Mouse (Mus musculus) macrophage (primary cell): ENCODE results near the gene Ppp1r2. TPM values are rescaled to one million over a fixed set of nuclear protein-coding genes. Genes with fewer than 3 reads are reported as not detected.

ENCODE experiments used
- H3K27ac ChIP-seq: fragments of 350-480 bp; formaldehyde crosslinking; 2 replicates; pipeline ENCODE4 v1.9.0; 2021
- H3K36me3 ChIP-seq: fragments of 350-480 bp; formaldehyde crosslinking; 2 replicates; pipeline ENCODE4 v1.9.0; 2021; ENCODE audit errors: inconsistent target
- H3K4me3 ChIP-seq: fragments of 350-480 bp; formaldehyde crosslinking; 2 replicates; pipeline ENCODE4 v1.9.0; 2021; ENCODE audit errors: inconsistent target
- H3K79me2 ChIP-seq: fragments of 350-480 bp; formaldehyde crosslinking; 2 replicates; pipeline ENCODE4 v1.9.0; 2021; ENCODE audit errors: inconsistent target
- WGBS: methylation state at CpG from one replicate; pipeline ENCODE4 v1.1.7; 2026; ENCODE audit warnings: inconsistent platforms; ENCODE audit not compliant: missing documents; 5-methylcytosine and 5-hydroxymethylcytosine counted together
- polyA plus RNA-seq: library from polyadenylated mRNA; stranded (reverse); fragments of 250-400 nt; gene quantifications from 3 replicates; pipeline ENCODE4 v1.2.4, GENCODE M21; 2018; ENCODE audit warnings: inconsistent platforms

Ppp1r2 gene
- polyA plus RNA-seq, 1 experiment from 2014 or later = 54.3 TPM

DNA sequence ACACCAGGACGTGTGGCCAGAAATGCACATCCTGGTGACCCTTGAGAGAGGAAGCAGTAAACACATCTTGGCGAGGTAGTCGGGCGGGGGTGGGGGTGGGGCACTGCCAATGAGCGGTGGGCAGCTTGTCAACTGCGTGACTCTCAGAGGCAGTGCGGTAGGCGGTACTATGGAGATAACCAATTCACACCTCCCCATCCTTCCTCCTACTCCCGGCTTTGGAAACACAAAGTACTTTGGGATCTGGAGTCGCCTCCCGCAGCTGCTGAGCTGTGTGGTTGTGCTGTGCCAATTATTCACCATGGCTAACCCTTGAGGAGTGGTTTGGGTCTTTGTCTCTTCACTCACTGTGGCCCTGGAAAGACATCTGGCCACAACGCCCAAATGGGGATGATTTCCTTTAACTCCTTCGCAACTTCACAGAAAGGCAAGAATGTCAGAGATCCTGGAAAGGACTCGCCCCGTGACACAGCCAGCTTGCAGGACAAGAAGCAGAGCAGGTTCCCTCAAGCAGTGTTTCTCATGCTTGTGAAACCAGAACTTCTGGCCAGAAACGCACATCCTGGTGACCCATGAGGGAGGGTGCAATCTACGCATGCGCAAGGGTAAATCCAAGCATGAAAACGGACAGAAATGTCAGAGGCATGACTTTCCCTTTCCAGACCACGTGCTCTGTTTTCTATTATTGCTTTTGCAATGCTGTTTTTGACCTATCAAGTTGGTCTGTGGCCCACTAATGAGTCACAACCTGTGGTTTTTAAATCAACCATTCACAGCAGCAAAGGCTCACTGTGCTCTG is 41.3 kb downstream of the Ppp1r2 start:
- H3K36me3 ChIP-seq = no peaks in the 10 kb centered on the region
- H3K79me2 ChIP-seq = no peaks in the 10 kb centered on the region
- H3K27ac ChIP-seq = peak overlapping the region; percentile 84
- peak overlapping the region; percentile 19 for H3K4me3 ChIP-seq
- WGBS = 0% methylated on average over 19 of the region's 20 CpGs

DNA sequence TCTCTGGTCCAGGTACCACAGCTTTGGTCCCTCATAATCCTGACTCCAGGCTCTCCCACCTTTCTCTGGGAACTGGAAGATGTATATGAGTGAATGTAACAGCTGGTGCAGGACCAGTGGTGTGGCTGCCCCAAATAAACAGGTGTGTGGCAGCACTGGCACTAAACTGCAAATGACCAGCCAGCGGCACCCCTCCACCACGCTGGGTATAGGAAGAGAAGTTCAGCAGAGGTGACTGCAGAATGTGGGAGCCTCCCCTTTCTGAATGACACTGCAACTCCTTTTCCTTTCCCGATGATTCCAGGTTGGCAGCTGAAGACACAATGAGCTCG is 41.9 kb downstream of the Ppp1r2 start:
- Histone ChIP-seq H3K27ac (peak overlapping the region; percentile 84), H3K79me2 (no peaks in the 10 kb centered on the region), H3K36me3 (no peaks in the 10 kb centered on the region), H3K4me3 (peak overlapping the region; percentile 19)
- 9% methylated on average over 4 of the region's 4 CpGs for whole genome bisulfite sequencing

DNA sequence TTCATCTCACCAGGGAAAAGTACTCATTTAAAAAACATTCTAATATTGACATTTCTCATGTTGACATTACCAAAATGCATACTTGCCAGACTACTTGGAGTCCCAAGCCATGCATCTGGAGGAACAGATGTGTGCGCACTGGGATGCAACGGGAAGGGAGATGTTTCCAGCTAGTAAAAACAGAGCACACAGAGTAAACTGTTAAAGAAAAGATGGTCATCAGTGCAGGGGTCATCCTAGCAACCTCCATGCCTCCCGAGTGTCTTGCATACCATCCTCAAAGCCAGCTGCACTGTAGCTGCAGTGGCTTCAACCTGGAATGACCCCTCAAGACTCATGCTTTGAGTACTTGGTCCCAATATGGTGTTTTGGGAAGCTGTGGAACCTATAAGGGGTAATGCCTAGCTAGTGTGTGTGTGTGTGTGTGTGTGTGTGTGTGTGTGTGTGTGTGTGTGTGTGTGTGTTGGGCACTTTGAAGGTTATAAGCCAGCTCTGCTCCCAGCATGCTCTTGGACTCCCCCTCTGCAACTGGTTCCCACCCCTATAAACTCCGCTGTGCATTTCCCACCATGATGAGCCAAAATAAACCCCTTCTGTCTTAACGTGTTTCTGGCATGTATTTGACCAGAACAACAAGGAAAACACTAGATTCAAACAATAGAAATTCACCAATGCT is 42.4 kb downstream of the Ppp1r2 start:
- 81% methylated on average over 5 of the region's 5 CpGs for WGBS
- no peaks in the 10 kb centered on the region for H3K36me3 ChIP-seq
- no peak overlapping the region for H3K4me3 ChIP-seq
- H3K27ac ChIP-seq = no peak overlapping the region
- H3K79me2 ChIP-seq = no peaks in the 10 kb centered on the region

DNA sequence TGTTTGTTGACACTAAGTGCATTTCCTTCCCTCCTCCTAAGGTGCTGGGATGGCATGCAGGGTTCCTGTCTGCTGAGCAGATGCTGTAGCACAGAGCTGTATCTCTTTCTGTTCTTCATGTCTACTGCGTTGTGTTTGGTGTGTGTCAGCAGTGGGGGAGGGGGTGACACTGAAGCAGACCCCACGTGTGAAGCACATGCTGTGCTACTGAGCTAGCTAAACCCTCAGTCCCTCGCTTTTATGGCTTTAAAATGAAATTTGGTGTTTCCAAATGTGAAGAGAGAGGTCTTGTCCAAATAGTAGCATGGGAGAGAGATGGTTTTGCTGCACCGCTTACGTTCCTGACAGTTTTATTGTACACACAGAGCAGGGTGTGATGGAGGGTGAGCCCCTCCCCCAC is 43.5 kb downstream of the Ppp1r2 start:
- H3K4me3 ChIP-seq = no peak overlapping the region
- no peaks in the 10 kb centered on the region for H3K36me3 ChIP-seq
- no peak overlapping the region for H3K27ac ChIP-seq
- no peaks in the 10 kb centered on the region for H3K79me2 ChIP-seq
- 97% methylated on average over 3 of the region's 5 CpGs for WGBS

DNA sequence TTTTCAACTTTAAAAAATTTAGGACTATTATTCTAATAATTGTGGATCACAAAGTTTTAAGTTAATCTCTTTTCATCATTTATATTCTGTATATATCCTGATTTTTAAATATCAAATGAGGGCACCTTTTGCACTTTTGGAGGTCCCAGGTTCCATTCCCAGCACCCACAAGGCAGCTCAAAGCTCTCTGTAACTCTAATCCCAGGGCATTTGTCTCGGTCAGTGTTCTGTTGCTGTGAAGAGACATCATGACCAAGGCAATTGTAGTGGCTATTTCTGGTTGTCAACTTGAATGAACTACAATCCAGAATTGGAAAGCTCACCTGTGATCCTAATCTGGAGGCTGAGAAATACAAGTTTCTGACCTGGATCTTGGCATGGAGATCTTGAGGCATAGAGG is 47.3 kb downstream of the Ppp1r2 start:
- H3K27ac ChIP-seq = no peak overlapping the region
- WGBS = 93% methylated on average over 1 of the region's 1 CpGs
- H3K4me3 ChIP-seq = no peak overlapping the region
- no peaks in the 10 kb centered on the region for H3K36me3 ChIP-seq
- no peaks in the 10 kb centered on the region for H3K79me2 ChIP-seq

DNA sequence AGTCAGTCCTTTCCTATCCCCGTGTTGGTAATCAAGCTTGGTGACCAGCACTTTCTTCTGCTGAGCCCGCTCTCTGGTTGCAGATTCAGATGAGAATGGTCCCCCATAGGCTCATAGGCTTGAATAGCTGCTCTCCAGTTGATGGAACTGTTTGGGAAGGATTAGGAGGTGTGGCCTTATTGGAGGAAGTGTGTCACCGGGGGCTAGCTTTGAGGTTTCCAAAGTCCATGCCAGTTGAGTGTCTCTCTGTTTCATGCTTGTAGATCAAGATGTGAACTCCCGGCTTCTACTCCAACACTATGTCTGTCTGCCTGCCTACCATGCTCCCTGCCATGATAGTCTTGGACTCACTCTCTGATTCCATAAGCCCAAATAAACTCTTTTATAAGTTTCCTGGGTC is 59.8 kb downstream of the Ppp1r2 start:
- Histone ChIP-seq H3K36me3 (no peaks in the 10 kb centered on the region), H3K4me3 (no peak overlapping the region), H3K79me2 (no peaks in the 10 kb centered on the region), H3K27ac (no peak overlapping the region)
- 90% methylated on average over 4 of the region's 4 CpGs for WGBS

DNA sequence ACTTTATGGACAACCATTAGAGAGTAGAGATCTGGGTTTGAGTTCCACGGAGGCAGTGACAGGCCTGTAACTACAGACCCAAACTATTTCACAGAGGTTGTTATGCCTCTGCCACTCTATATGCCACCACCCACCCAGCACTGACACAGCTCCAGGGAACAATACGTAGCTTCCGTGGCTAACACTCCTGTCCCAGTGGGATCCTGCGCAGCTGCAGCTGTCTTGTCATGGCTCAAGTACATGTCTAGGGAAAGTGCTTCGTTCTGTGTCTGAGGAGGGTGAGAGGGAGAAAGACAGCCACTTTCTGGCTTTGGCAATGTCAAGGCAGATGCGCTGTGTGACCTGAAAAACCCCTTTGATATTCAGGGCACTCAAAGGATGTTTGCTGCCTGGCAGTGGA is 61.6 kb downstream of the Ppp1r2 start:
- H3K4me3 ChIP-seq = no peak overlapping the region
- H3K27ac ChIP-seq = no peak overlapping the region
- H3K79me2 ChIP-seq = no peaks in the 10 kb centered on the region
- WGBS = 95% methylated on average over 6 of the region's 6 CpGs
- no peaks in the 10 kb centered on the region for H3K36me3 ChIP-seq

DNA sequence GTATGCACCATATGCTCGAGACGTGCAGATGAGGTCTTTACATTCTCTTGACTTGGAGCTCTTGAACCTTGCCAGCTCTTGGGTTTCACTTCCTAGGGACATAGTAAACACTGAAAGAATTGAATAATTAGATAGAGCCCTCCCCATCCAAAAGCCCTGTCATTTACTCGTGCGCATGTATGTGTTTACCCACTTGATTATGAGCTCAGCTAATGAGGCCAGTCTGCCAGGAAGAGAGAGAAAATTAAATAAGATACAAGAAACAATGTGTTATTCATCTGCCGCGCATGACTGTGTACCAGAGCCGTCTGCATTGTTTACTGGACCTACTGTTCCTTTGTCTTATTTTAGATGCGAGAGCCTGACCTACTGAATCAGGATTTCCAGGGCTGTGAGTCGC is 63.6 kb downstream of the Ppp1r2 start:
- Histone ChIP-seq H3K79me2 (no peaks in the 10 kb centered on the region), H3K36me3 (no peaks in the 10 kb centered on the region), H3K4me3 (no peak overlapping the region), H3K27ac (no peak overlapping the region)
- 91% methylated on average over 9 of the region's 9 CpGs for WGBS

DNA sequence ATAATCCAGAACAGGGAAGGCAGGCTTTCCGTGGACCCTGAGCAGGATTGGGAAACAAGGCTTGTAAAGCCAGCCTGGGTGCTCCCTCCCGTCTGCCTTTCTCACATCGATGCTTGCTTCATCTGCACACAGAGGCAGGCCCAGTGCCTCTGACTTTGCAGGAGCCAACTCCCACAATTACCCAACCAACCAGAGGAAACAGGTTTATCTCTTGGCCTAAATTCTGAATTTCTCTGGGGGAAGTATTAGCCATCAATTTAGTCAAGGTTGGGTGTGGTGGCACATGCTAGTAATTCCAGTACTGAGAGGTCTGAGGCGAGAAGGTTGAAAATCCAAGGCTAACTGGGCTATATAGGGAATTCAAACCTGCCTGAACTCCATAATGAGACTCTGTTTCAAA is 64.6 kb downstream of the Ppp1r2 start:
- Histone ChIP-seq H3K4me3 (no peak overlapping the region), H3K27ac (no peak overlapping the region), H3K36me3 (no peaks in the 10 kb centered on the region), H3K79me2 (no peaks in the 10 kb centered on the region)
- WGBS = 25% methylated on average over 4 of the region's 4 CpGs

DNA sequence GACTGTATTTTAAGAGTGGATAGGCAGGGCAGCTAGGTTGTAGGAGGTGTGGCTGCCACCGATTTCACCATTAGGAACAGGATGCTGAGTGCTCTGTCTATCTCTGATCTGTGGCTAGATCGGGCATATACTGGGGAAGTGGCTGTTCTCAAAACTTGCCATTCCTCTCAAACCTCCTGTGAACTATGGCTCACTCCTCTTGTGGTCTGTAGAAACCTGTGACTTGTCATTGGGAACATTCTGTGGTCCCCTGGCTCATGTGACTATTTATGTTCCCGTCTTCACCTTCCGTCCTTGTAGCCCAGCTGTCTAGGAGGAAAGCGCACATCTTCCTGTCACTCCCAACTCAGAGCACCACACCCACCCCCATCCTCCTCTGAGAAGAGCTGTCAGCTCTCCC is 65.2 kb downstream of the Ppp1r2 start:
- Histone ChIP-seq H3K27ac (no peak overlapping the region), H3K36me3 (no peaks in the 10 kb centered on the region), H3K4me3 (no peak overlapping the region), H3K79me2 (no peaks in the 10 kb centered on the region)
- 2% methylated on average over 5 of the region's 5 CpGs for WGBS

DNA sequence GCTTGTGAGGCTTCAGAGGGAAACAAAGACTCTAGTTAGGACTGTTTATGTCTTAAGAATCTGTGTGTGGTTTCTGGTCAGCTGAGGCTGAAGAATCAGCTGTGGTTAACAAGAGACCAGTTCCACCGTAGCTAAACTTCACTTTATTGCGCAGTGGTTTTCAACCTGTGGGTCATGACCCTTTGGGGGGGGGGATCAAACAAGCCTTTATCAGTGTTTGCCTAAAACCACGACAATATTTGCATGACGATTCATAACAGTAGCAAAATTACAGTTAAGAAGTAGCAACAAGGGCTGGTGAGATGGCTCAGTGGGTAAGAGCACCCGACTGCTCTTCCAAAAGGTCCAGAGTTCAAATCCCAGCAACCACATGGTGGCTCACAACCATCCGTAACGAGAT is 69.4 kb downstream of the Ppp1r2 start:
- Histone ChIP-seq H3K79me2 (peaks cover 1% of the 10 kb centered on the region; the same call in 1 of the 2 replicates), H3K4me3 (no peak overlapping the region), H3K36me3 (no peaks in the 10 kb centered on the region), H3K27ac (no peak overlapping the region)
- WGBS = 40% methylated on average over 4 of the region's 7 CpGs

DNA sequence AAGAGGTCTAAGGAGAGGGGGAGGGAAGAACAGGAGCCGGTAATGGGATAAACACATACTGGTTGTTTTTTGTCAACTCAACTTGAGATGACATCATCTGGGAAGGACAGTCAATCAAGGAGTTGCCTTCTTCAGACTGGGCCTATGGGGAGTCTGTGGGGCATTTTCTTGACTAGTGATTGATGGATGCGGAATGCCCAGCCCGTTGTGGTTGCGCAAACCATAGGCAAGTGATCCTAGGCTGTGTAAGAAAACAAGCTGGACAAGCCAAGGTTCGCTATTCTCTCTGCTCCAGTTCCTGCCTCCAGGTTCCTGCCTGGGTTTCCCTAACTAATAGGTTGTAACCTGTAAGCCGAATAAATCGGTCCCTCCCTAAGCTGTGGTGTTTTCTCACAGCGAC is 69.9 kb downstream of the Ppp1r2 start:
- no peak overlapping the region for H3K27ac ChIP-seq
- peaks cover 5% of the 10 kb centered on the region for H3K79me2 ChIP-seq
- H3K4me3 ChIP-seq = no peak overlapping the region
- no peaks in the 10 kb centered on the region for H3K36me3 ChIP-seq
- WGBS = 85% methylated on average over 6 of the region's 8 CpGs

DNA sequence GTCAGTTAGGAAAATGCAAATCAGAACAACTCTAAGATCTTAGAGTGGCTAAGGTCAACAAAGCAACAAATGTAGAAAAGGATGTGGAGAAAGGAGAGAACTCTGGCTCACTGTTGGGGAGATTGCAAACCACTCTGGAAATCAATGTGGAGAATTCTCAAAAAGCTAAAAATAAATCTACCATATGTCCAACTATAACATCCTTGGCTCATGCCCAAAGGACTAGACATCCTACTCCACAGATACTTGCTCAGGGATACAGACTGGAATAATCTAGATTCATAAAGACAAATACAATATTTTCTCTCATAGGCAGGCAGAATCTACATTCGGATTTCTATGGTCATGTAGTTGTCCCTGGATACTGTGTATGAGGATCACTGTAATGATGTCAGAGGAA is 70.9 kb downstream of the Ppp1r2 start:
- H3K4me3 ChIP-seq = no peak overlapping the region
- 92% methylated on average over 1 of the region's 1 CpGs for WGBS
- peaks cover 14% of the 10 kb centered on the region for H3K79me2 ChIP-seq
- no peaks in the 10 kb centered on the region for H3K36me3 ChIP-seq
- H3K27ac ChIP-seq = no peak overlapping the region

DNA sequence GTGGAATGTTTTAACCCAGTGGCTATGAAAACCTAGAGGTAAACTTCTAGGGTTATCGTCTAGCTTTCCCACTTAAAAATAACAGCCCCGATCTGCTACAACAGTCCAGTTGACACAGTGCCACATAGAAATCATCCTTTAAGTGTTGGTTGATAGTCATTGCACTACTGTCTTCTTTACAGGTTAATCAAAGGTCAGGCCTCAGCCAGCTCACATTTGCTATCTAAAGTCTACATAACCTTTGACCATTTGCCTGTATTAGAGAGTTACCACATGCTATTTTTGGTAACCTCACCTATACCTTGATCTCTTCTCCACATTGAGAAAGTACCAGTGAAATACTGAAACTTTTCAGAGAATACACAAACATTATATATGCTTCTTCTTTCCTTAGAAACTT is 73.4 kb downstream of the Ppp1r2 start:
- Histone ChIP-seq H3K27ac (peak overlapping the region; percentile 36), H3K4me3 (peak overlapping the region; percentile 4; the same call in 1 of the 2 replicates), H3K36me3 (no peaks in the 10 kb centered on the region), H3K79me2 (peaks cover 39% of the 10 kb centered on the region)
- 55% methylated on average over 2 of the region's 2 CpGs for WGBS
